Mouse (Mus musculus): ENCODE data around the gene Ncoa6.

GRCm38 (mm10) chr2:155388573-155388972 lies 85.1 kb downstream of the Ncoa6 start:
- TF ChIP-seq CHD2 (IDR thresholded peaks at IDR 0.05; ENCODE audit: low read depth, low read length) = no peak
- TF ChIP-seq MAFK (IDR thresholded peaks at IDR 0.05; ENCODE audit: insufficient read depth, low read depth, low read length) = no peak
- TF ChIP-seq ZNF384 (IDR thresholded peaks at IDR 0.05; ENCODE audit: low read depth, low read length) = no peak
- TF ChIP-seq ZC3H11A (IDR thresholded peaks at IDR 0.05; ENCODE audit: borderline replicate concordance, low read depth, low read length) = no peak
